Mouse (Mus musculus): ENCODE measurements at regions not wholly inside any gene's neighbourhood (a gene's known extent, or its start where the extent isn't known, plus 50 kb on each side); places are given as distances from the start of the nearest gene placed in this dataset.

GRCm38 (mm10) chr4:114351282-114351681 is 55.2 kb upstream of the Trabd2b start:
- DNase-seq (ENCODE audit: extremely low spot score in 1 of 2, low spot score in 1 of 2), result no peak

DNA sequence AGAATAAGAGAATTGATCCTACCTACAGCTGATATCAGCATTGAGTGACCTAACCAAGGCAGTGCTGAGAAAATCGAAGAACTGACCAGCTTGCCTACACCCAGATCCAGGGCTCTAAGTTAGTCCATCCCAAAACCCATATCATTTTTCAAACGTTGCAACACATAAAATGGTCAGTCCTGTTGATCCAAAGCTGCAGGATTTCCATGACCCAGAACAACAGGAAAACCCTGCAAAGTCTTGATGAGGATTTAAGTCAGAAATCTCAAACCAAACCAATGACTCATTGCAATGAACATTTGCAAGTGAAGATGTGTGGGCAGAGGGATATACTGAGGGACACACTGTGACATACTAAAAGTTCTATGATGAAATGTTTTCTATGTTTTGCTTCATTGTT is 53.5 kb upstream of the Trabd2b start:
- DNase-seq (ENCODE audit: extremely low spot score in 1 of 2, low spot score in 1 of 2), result no peak

All from layer of hippocampus, postnatal 25 days (tissue).